Mouse (Mus musculus) MEL (cell line): ENCODE data around the gene Lsm12.

Experiments
- BHLHE40 ChIP-seq: IDR thresholded peaks from 2 replicates; pipeline ENCODE4 v1.6.1; 2012; ENCODE audit warnings: low read depth, mild to moderate bottlenecking, inconsistent platforms, low read length, improper control_type of control experiment, borderline replicate concordance
- CHD1 ChIP-seq: IDR thresholded peaks from 2 replicates; pipeline ENCODE4 v1.6.1; 2012; ENCODE audit warnings: low read depth, mild to moderate bottlenecking, inconsistent platforms, low read length, improper control_type of control experiment
- CTCF ChIP-seq, 3 experiments: IDR thresholded peaks in 2 of 3; conservative IDR thresholded peaks in 1 of 3; 2 replicates each; pipeline ENCODE4 v1.5.1; 2011 to 2012; ENCODE audit warnings: low read length in 3 of 3, low read depth in 2 of 3, mild to moderate bottlenecking in 2 of 3, improper control_type of control experiment in 1 of 3, inconsistent platforms in 1 of 3, mixed read lengths in 1 of 3, moderate library complexity in 1 of 3; ENCODE audit not compliant: control insufficient read depth in 1 of 3, insufficient read depth in 1 of 3, poor library complexity in 1 of 3, severe bottlenecking in 1 of 3
- E2F4 ChIP-seq: IDR thresholded peaks from 2 replicates; pipeline ENCODE4 v1.6.1; 2011; ENCODE audit warnings: low read depth, low read length, improper control_type of control experiment, borderline replicate concordance
- GATA1 ChIP-seq: IDR thresholded peaks from 2 replicates; pipeline ENCODE4 v1.6.1; 2011; ENCODE audit warnings: low read depth, low read length, improper control_type of control experiment
- JUND ChIP-seq: IDR thresholded peaks from 2 replicates; pipeline ENCODE4 v1.6.1; 2011; ENCODE audit warnings: low read depth, mild to moderate bottlenecking, improper control_type of control experiment, low read length
- MAZ ChIP-seq: IDR thresholded peaks from 2 replicates; pipeline ENCODE4 v1.6.1; 2012; ENCODE audit warnings: low read depth, mild to moderate bottlenecking, inconsistent platforms, low read length, improper control_type of control experiment
- POLR2A ChIP-seq, 2 experiments: IDR thresholded peaks; 2 replicates each; pipeline ENCODE4 v1.6.1; 2011 to 2012; ENCODE audit warnings: low read length in 2 of 2, mild to moderate bottlenecking in 2 of 2, control low read depth in 1 of 2, improper control_type of control experiment in 1 of 2, low read depth in 1 of 2, moderate library complexity in 1 of 2; ENCODE audit not compliant: control insufficient read depth in 1 of 2, insufficient read depth in 1 of 2, poor library complexity in 1 of 2
- TBP ChIP-seq: IDR thresholded peaks from 2 replicates; pipeline ENCODE4 v1.8.0; 2011; ENCODE audit warnings: low read depth, low read length, improper control_type of control experiment
- USF1 ChIP-seq: IDR thresholded peaks from 2 replicates; pipeline ENCODE4 v1.6.1; 2014; ENCODE audit warnings: low read depth, mild to moderate bottlenecking, inconsistent platforms, low read length, improper control_type of control experiment, moderate library complexity

DNA sequence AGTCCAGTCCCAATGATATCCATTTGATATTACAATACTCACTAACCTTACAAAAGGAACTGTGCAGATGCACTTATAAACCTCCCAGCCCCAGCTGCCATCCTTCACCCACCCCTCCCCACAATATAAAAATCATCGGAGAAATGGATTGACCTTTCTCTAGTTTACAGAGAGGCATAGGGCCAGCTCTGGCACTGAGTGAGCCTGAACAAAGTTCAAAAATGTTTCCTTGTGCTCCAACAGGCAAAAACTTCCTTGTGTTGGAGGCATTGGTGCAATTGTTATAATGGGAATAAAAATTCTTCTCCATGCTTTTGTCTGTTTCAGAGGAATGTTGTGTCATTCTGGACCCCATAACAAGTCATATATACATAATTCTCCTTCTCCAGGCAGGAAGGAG, 1.1 kb upstream of the Lsm12 start:
- TF ChIP-seq POLR2A (IDR thresholded peaks at IDR 0.05; ENCODE audit: control insufficient read depth in 1 of 2, insufficient read depth in 1 of 2, low read depth in 1 of 2, low read length in 2 of 2, poor library complexity in 1 of 2) (no peak), GATA1 (no peak), TBP (no peak), BHLHE40 (no peak), CHD1 (no peak), USF1 (no peak), CTCF (IDR thresholded peaks at IDR 0.05 in 2 of 3, conservative IDR thresholded peaks at IDR 0.05 in 1 of 3; ENCODE audit: control insufficient read depth in 1 of 3, insufficient read depth in 1 of 3, low read depth in 2 of 3, low read length in 3 of 3, poor library complexity in 1 of 3, severe bottlenecking in 1 of 3) (no peak), E2F4 (no peak), MAZ (no peak), JUND (no peak)
